Mouse (Mus musculus) retina, postnatal 1 day (tissue): ENCODE measurements around the gene Pex5.
A peak's percentile ranks its signal among the peaks of the same experiment; 100 is the strongest.
"Not testable (repeated sequence)": the region's sequence is repeated elsewhere in the genome, so short reads cannot be mapped to it uniquely, and the experiment has no call there.

ENCODE experiments used
- DNase-seq: peaks from one replicate; pipeline ENCODE4 v3.0.0-alpha.2; 2012

The Pex5 gene

DNA sequence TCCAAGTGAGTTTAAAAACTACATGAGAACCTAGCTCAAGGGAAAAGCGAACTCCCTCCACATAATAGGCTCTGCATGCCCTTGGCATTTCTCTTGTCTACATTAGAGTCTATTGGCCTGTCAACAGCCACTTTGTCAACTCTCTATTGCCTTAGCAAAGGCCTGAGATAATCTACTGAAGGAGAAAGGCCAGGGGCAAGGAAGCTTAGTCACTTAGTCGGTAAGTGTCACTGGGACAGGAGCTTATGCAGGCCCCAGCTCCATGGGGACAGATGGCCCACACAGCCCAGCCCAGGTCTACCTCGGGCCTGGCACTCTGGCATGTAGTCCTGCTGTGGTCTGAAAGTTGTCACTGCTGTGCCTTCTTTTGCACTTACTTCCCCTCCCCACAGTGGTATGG lies 11.7 kb upstream of the Pex5 start:
- DNase-seq: no peak

DNA sequence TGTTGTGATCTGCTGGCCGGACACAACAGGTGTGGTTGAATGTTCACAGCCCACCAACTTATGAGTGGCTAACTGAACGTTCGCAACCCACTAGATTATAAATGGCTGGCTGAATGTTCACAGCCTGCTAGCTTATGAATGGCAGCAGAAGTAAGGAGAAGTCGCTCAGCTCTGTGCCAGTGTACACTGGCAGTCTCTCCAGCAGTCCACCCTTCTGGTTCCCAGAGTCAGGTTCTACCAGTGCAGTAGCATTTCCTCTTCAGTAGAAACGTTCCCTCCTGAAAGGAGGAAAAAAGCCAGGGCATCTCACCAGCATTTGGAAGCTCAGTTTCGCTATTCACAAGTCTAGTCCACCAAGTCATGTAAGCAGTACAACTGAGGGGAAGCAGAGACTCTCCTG lies 10.7 kb upstream of the Pex5 start:
- DNase-seq: no peak

DNA sequence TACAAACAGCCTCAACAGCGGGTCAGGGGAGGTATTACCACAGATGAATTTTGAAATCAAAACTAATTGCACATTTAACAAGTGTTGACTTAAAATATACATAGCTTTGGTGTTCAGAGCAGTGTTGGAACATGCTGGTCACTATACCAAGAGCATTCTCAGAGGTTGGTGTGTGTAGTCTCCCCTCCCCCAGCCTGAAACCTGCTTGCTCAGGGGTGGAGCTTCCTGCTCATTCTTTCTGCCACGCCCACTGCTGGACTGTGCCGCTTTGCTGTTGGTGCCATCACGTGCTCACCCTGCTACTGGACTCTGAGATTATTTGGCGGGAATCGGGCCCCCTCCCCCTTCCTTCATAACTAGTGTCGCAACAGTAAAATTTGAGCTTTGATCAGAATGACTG lies 10.2 kb upstream of the Pex5 start:
- DNase-seq: not testable (repeated sequence)

DNA sequence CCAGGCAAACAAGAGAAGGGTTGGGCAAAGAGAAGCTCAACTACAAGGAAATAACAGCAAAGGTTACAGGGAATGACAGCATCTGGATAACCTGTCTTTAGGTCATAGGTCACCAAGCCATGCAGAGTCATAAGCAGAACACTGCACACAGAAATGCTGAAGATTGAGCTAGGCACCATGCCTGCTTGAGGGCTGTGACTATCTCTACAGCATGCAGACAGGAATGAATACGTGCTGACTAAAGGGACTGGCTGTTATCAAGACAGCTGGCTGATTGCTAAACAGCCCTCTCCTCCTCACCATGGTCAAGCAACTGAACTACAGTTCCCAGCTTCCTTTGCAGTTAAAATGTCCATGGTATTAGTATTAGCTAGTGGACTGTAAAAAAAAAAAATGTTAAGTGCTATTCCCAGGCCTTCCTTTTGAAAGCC lies 9.2 kb upstream of the Pex5 start:
- DNase-seq: no peak

DNA sequence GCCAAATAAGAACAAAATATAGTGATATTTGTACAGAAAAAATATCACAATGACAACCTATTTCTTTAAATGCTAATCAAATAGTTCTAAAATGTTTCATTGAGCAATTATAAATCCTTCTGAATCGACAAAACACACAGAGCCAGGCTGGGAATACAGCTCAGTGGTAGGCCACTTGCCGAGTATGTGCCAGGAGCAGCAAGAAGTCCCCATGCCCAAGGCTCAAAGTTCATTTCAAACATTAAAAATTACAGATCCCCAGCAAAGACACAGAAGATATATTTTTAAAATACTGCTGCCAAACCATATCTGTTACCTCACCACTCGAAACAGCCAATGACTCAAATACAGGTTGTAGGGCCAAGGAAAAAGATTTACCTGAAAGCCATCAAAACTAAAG lies 3.8 kb upstream of the Pex5 start:
- no peak for DNase-seq

DNA sequence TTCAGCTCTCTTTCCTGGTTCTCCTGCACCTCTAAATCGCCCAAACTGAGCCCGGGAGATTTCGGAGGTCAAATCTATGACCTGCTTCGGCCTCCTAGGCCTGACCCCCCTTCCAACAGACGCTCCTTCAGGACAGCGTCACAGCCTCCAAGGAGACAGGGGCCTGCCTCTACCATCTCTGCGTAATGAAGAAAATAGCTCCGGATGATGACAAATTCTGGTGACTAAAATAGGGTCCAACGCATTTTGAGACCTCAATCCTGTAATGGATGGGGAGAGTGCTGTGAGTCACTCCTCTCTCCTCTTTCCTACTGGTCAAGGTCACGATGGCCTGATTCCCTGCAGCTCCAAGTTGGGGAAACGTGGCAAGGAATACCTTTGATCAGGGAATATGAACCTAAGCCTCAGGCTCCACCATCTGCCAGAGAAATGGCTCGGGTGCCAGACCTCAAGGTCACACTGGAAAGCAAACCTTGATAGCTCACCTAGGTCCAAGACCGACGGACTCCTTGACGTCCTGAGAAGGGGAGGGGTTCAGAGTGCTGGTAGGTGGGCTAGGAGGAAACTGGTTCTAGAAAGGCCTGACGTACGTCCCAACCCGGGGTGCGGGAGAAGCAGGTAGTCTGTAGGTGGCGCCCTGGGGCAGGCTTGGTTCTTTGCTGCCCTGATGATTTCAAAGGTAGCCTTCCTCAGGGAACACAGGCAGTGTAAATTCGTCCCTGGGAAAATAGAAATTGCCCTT lies 651 bp upstream of the Pex5 start:
- DNase-seq: peak; percentile 67

DNA sequence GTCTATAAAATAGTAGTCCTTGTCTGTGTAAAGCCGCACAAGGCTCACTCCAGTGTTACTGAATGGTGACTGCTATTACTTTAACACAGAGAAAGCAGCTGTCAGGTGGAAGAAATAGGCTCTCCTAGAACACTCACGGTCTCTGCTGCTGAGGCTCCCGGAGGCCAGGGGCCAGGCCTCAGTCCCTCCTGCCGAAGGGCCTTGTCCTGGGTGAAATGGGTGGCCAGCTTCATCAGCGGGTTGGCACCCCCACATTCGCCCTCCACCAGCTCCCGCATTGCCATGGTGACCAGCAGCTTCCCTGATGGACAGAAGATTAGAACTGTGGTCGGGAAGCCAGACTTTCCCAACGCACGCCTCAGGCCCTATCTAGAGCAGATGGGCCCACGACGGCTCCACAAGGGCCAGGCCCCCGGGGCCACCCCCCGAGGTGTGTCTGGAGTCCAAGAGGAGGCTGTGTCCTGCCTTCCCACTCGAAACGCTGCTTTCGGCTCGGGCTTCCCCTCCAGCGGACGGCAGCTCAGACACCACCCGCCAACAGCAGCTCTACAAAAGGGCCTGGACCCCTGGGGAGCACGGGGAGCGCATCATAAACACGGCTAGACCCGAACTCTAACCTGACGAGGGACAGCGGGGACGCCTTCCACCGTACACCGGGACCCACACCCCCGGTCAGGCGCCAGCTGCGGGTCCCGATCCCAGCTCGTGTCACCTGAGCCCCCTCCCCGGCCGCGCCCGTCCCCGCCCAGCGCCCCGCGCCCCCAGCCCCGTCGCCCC lies 529 bp downstream of the Pex5 start:
- DNase-seq: peak; percentile 70

DNA sequence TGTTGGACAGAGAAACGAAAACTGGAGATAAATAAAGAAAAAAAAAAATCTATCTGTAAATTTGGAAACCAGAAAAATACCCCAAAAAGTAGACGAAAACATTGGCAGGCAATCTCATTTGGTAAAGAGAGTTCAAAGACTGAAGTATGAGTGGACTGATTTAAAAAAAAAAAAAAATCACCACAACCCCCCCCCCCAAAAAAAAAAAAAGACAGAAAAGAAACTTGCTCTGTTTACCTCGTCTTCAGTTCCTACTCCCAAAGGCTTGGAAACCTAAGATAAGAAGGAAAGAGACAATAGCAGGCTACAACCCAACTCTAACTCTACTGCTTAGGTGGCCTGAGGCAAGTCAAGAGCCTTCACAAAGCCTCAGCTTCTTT lies 1.1 kb downstream of the Pex5 start:
- no peak for DNase-seq

DNA sequence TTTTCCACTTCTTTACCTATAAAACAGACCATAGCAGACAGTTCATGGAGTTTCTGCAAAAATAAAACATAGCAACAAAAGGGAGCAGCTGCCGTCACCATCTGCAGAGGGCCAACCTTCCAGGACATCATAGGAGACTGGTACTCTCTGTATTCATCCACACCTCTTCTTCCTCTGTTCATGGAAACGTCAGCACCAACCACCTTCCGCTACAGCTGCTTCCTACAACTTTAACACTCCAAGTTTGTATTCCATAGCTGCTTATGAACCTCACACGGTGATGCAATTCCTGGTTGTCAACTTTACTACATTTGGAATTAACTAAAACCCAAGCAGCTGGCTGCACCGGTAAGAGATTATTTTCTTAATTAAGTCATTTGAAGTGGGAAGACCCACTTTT lies 6.5 kb downstream of the Pex5 start:
- DNase-seq: no peak

DNA sequence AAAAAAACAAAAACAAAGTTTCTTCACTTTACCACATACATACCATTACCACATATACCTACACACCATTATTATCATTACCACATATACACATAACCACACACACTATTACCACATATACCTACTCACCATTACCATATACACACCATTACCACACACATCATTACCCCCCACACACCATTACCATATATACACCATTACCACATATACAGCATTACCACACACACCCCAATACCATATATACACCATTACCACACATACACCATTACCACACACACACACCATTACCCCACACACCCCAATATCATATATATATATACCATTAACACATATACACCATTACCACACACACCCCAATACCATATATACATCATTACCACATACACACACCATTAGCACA lies 7.7 kb downstream of the Pex5 start:
- DNase-seq: no peak

DNA sequence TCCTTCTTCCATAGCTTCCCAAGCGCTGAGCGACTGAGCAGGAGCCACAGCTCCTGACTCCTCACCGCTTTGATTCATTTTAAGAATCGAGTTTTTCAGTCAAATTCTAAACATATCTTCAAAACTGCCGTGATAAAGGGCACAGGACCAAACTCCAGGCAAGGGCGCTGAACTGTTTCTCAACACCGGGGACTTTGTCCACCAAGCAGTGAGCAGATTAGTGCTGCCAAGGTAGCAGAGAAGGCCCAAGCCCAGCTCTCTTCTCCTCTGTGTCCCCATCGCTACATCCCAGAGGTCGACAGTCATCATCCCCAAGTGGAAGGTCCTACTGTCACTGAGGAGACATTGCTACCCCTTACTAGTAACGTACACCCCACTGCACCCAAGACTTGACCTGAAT lies 8.5 kb downstream of the Pex5 start:
- no peak for DNase-seq

DNA sequence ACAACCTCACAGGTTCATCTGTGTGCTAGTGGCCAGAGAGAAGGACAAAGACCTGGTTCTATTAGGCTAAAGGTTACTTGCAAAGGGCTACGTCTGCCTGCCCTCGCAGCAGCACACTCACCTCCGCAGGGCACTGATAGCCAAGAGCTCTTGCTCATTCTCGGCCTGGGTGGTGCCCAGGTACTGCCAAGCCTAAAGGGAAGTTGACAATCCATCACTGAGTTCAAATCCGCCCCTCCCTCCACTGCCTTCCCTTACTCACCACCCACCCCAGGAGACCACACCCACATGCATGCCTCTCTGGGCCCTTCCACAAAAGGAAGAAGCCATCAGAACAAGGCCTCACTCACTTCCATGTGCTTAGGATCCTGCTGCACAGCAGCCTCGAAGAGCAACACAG lies 15.1 kb downstream of the Pex5 start:
- DNase-seq: no peak

DNA sequence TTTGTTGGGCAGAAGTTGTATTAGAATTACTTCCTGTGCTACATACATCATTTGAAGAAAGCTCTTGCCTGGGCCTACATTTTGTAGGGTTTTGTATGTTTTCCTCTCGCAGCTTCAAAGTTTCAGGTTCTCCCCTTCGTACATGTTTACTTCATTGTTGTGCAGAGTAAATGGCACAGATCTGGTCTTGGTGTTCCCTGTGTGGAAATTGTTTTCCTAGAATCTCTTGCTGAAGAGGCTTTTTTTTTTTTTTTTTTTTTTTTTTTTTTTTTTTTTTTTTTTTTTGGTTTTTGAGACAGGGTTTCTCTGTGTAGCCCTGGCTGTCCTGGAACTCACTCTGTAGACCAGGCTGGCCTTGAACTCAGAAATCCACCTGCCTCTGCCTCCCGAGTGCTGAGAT lies 19.9 kb downstream of the Pex5 start:
- DNase-seq: not testable (repeated sequence)

DNA sequence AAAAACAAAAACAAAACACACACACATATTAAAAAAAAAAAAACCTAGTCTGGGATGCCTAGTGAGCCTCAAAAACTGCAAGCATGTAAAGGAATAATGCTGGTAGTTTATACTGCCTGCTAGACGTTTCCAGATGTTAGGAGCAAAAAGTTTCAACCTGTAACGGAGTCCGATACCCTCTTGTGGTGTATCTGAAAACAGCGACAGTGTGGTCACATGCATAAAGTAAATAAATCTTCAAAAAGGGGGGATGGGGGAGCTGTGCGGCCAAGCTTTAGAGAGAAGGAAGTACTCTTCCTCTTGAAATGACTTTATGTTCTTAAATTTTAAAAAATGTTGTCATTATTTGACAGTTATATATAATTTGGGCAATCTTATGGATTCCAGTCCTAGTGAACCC lies 34.7 kb downstream of the Pex5 start:
- DNase-seq: no peak

DNA sequence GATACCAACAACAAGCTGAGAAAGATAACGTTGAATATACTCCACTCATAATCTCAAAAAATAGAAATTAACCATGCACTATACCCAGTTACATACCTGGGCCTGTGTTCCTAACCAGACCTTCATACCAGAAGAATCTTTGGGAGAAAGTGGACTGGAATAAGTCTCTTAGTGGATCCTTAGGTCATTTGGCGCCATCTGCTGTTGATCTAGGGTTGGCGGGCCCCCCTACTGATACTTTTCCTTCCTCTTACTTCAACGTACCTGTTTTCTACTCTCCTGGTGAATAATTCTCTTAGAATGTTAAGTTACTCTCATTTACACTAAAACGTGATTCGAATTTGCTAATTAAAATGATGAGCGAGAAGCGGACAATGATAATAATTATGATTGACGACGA lies 35.5 kb downstream of the Pex5 start:
- peak; percentile 39 for DNase-seq

DNA sequence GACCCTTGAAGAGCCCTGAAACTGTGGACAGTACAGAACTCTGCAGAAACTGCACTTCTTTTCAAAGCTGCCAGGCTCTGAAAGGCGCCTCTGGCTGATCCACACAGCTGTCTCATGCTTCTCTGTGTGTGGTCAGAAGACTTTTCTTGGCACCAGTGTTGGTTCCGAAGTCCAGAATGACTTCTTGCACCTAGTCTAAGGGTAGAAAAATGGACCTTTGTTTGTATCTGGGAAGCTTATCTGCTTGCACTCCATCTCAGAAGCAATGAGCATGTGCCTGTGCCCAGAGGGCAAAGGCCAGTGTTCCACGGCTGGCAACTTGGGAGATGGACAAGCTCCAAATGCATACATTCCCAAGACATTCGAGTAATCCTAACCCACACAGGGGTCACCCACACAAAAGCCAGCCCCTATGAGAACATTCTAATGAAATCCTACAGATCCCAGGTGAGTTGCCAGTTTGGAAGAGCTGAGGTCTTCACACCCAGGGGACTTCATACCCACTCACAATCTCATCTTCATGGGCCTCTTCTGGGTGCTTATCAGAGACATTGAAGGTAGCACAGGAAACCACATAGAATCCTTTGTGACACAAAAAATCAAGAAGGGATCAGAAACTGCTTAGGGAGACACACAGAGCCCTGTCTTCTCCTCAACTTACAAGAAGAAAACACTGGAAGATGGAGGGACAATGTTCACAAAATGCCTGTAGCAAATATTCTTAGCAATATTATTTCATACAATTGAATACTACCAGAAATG lies 37.2 kb downstream of the Pex5 start:
- no peak for DNase-seq

DNA sequence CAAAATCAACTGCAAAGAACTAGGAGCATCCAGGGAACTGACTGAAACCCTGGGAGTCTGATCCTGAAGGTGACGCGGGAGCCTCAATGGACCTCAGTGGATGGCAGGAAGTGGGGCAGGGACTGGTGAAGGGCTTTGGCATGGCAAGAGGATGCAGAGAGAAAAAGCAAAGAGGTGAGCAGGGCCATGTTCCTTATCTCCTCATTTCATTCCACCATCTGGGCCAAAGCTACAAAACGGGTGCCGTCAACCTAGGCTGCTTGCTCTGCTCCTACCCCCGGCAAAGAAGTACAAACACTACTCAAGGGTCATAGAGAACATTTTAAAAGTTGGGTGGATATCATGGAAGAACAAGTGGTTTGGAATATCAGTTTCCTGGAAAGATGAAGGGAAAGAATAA lies 38.6 kb downstream of the Pex5 start:
- no peak for DNase-seq

DNA sequence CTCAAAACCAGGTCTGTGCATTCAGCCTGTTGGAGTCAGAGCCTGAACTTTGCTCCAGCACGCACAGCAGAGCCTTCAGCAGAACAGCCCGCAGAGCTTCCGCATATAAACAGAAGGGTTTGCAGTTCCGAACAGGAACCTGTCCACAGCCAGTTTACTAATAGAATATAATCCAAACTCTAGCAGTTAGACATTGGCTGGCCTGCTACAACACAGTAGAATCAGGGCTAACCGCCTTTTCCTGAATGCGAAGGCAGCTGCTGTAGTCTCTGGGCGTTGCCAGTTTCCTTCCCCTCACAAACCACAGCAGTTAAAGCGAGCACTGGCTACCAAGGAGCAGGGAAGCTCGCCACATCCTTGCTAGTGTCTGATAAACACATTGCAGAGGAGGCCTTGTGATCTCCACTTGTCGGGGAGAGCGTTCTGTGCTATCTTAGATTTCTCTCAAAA lies 39.4 kb downstream of the Pex5 start:
- DNase-seq: no peak

DNA sequence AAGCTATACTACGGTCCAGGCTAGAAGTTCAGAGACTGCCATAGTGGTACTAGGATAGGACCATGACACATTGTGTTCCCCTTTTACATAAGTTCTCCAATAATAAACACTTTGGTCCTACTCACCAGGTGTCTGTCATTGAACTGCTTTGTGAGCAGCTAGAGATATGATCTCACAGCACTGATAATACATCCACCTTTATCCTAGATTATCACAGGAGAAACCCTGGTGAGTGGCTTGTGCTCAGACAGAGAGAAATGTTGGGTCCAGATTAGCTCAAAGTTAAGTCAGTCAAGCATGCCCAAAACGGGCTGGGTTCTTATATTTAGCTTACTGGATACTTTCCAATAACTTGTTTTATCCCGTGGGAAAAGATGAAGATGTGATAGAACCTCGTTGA lies 40.2 kb downstream of the Pex5 start:
- no peak for DNase-seq

DNA sequence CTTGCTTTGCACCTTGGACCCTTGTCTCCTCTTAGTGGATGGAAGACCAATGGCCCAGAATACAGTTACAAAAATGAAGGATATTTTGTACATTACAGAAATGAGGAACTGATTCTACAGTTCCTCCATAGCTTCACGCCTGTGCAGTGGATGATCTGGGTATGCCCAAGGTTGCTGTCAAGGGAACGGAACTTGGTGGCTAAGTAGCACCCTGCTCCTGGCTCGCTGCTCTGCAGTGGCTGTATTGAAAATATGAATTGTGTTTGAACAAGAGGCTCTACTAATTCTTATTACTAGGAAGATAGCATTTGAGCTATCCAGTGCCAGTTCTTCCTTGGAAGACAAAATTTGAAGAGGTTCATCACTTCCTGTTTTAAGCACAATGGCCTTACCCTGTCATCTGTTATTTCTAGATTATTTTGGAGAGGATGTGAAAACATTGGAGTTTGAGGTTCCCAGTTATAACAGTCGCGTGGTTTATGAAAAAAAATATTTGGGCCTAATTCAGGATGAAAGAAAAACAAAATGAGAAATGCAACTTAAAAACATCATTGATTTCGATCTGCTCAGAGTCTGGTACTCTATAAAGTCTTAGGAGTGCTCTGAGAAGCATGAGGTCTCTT lies 41.2 kb downstream of the Pex5 start:
- DNase-seq: no peak

DNA sequence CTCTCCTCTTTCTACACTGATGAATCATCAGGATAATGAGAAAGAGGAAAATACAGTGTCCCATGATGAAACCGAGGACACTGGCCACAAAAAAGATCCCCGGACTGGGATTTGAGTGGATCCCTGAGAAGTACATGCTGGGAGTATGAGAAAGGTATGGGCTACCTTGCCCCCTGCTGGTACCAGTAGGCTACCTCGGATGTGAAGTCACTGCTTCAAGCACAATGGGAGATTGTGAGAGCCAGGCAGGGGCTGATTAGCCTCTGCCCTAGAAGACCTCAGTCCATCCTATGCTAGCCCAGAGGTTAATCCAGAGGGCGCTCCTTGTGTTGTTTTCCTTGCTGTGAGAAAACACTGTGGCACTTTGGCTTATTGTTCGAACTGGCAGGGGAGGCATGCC lies 50.5 kb downstream of the Pex5 start:
- DNase-seq: no peak

DNA sequence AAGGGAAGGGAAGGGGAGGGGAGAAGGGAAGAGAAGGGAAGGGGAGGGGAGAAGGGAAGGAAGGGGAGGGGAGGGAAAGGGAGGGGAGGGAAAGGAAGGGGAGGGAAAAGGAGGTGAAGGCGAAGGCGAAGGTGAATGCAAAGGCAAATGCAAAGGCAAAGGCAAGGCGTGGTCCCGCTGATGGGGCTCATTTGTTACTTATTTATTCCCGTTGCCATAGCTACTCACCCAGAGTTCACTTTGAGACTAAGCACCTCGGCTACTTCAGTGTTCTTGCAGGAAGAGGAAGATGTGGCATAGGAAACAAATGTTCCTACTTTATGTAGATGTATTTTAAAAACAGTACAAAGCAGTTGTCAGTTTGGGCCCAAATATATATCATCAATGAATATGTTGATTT lies 54.3 kb downstream of the Pex5 start:
- DNase-seq: no peak

DNA sequence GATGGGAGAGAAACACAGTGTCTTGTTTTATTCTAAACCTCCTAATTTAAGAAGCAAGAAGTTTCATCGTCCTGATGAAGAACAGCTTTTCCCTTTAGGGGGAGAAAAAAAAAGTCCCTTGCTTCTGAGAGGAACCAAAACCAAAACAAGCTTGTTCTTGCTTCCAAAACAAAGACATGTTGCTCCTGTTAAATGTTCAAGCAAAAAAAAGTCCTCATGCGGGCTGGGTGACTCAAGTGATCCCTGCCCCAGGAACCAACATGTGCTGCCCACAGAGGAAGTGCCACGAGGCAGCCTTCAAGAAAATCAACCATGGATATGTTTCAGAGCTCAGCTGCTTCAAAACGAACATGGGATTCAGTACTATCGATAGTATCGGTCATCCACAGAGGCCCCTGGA lies 55.9 kb downstream of the Pex5 start:
- no peak for DNase-seq
